Mouse (Mus musculus): Measurements from ENCODE around the gene Ankrd36.

Ankrd36 gene

GRCm38 (mm10) chr11:5691775-5692174, 122.3 kb downstream of the Ankrd36 start:
- peak; percentile 26 to 36 for DNase-seq

- DNase-seq: no peak
Measured at GRCm38 (mm10) chr11:5700808-5701207, 131.3 kb downstream of the Ankrd36 start.

GRCm38 (mm10) chr11:5701300-5701699, 131.8 kb downstream of the Ankrd36 start:
- no peak for DNase-seq

GRCm38 (mm10) chr11:5701821-5702220, 132.3 kb downstream of the Ankrd36 start:
- DNase-seq: no peak

- no peak for DNase-seq
Measured at GRCm38 (mm10) chr11:5702271-5702956, 132.9 kb downstream of the Ankrd36 start.

GRCm38 (mm10) chr11:5702957-5703332, 133.5 kb downstream of the Ankrd36 start:
- no peak for DNase-seq

GRCm38 (mm10) chr11:5703341-5703740, 133.9 kb downstream of the Ankrd36 start:
- DNase-seq: no peak

- no peak for DNase-seq
Measured at GRCm38 (mm10) chr11:5705972-5706371, 136.5 kb downstream of the Ankrd36 start.

- peak in 1 of 2 experiments; percentile 56 for DNase-seq
Measured at GRCm38 (mm10) chr11:5706874-5707529, 137.5 kb downstream of the Ankrd36 start.

GRCm38 (mm10) chr11:5707530-5708353, 138.3 kb downstream of the Ankrd36 start:
- DNase-seq: peak; percentile 88 to 93

GRCm38 (mm10) chr11:5715179-5715578, 145.7 kb downstream of the Ankrd36 start:
- DNase-seq: no peak

- no peak for DNase-seq
Measured at GRCm38 (mm10) chr11:5715630-5716105, 146.2 kb downstream of the Ankrd36 start, which contains the start of gene Mrps24. TSS of gene Mrps24 (minus strand) at chr11:5715680.

GRCm38 (mm10) chr11:5716246-5716645, 146.8 kb downstream of the Ankrd36 start:
- no peak for DNase-seq

- no peak for DNase-seq
Measured at GRCm38 (mm10) chr11:5716938-5717705, 147.6 kb downstream of the Ankrd36 start.

- DNase-seq: no peak
Measured at GRCm38 (mm10) chr11:5718611-5719354, 149.3 kb downstream of the Ankrd36 start.

- no peak for DNase-seq
Measured at GRCm38 (mm10) chr11:5729582-5729981, 160.1 kb downstream of the Ankrd36 start.

GRCm38 (mm10) chr11:5732401-5732800, 162.9 kb downstream of the Ankrd36 start:
- no peak for DNase-seq

- DNase-seq: no peak
Measured at GRCm38 (mm10) chr11:5734323-5734722, 164.8 kb downstream of the Ankrd36 start.

GRCm38 (mm10) chr11:5737137-5737536, 167.7 kb downstream of the Ankrd36 start:
- DNase-seq: no peak
